Mouse (Mus musculus): ENCODE measurements around the gene Dlg5. TPM values are rescaled to one million over a fixed set of nuclear protein-coding genes. Genes with fewer than 3 reads are reported as not detected.

The Dlg5 gene
- polyA plus RNA-seq, 1 experiment from 2014 or later, result 0.34 TPM

- Histone ChIP-seq H3K4me3 (ENCODE audit: inconsistent target) (no peak overlapping the region), H3K36me3 (ENCODE audit: inconsistent target) (no peaks in the 10 kb centered on the region), H3K79me2 (ENCODE audit: inconsistent target) (no peaks in the 10 kb centered on the region), H3K27ac (no peak overlapping the region)
- WGBS (ENCODE audit: missing documents), result 91% methylated on average over 3 of the region's 3 CpGs
These were observed 104.0 kb downstream of the Dlg5 start for GRCm38 (mm10) chr14:24141727-24142126.

GRCm38 (mm10) chr14:24140297-24140812, 105.4 kb downstream of the Dlg5 start:
- Histone ChIP-seq H3K4me3 (ENCODE audit: inconsistent target) (no peak overlapping the region), H3K27ac (no peak overlapping the region), H3K79me2 (ENCODE audit: inconsistent target) (no peaks in the 10 kb centered on the region), H3K36me3 (ENCODE audit: inconsistent target) (no peaks in the 10 kb centered on the region)
- 68% methylated on average over 8 of the region's 8 CpGs for WGBS (ENCODE audit: missing documents)

GRCm38 (mm10) chr14:24136908-24137307, 108.8 kb downstream of the Dlg5 start:
- Histone ChIP-seq H3K36me3 (ENCODE audit: inconsistent target) (no peaks in the 10 kb centered on the region), H3K27ac (no peak overlapping the region), H3K79me2 (ENCODE audit: inconsistent target) (no peaks in the 10 kb centered on the region), H3K4me3 (ENCODE audit: inconsistent target) (no peak overlapping the region)
- 76% methylated on average over 9 of the region's 11 CpGs for WGBS (ENCODE audit: missing documents)

- WGBS (ENCODE audit: missing documents), result 83% methylated on average over 7 of the region's 7 CpGs
- no peaks in the 10 kb centered on the region for H3K36me3 ChIP-seq (ENCODE audit: inconsistent target)
- no peaks in the 10 kb centered on the region for H3K79me2 ChIP-seq (ENCODE audit: inconsistent target)
- H3K27ac ChIP-seq, result no peak overlapping the region
- no peak overlapping the region for H3K4me3 ChIP-seq (ENCODE audit: inconsistent target)
These were observed 111.0 kb downstream of the Dlg5 start for GRCm38 (mm10) chr14:24134623-24135290.

GRCm38 (mm10) chr14:24133801-24134200, 111.9 kb downstream of the Dlg5 start:
- Histone ChIP-seq H3K27ac (no peak overlapping the region), H3K79me2 (ENCODE audit: inconsistent target) (no peaks in the 10 kb centered on the region), H3K4me3 (ENCODE audit: inconsistent target) (no peak overlapping the region), H3K36me3 (ENCODE audit: inconsistent target) (no peaks in the 10 kb centered on the region)
- 92% methylated on average over 8 of the region's 8 CpGs for WGBS (ENCODE audit: missing documents)

GRCm38 (mm10) chr14:24132092-24132491, 113.6 kb downstream of the Dlg5 start:
- no peaks in the 10 kb centered on the region for H3K79me2 ChIP-seq (ENCODE audit: inconsistent target)
- WGBS (ENCODE audit: missing documents), result 44% methylated on average over 4 of the region's 4 CpGs
- no peak overlapping the region for H3K27ac ChIP-seq
- H3K36me3 ChIP-seq (ENCODE audit: inconsistent target), result no peaks in the 10 kb centered on the region
- no peak overlapping the region for H3K4me3 ChIP-seq (ENCODE audit: inconsistent target)

GRCm38 (mm10) chr14:24125069-24125468, 120.7 kb downstream of the Dlg5 start:
- WGBS (ENCODE audit: missing documents), result 93% methylated on average over 2 of the region's 2 CpGs
- H3K27ac ChIP-seq, result no peak overlapping the region
- H3K4me3 ChIP-seq (ENCODE audit: inconsistent target), result no peak overlapping the region
- no peaks in the 10 kb centered on the region for H3K79me2 ChIP-seq (ENCODE audit: inconsistent target)
- H3K36me3 ChIP-seq (ENCODE audit: inconsistent target), result no peaks in the 10 kb centered on the region

GRCm38 (mm10) chr14:24124171-24124570, 121.5 kb downstream of the Dlg5 start:
- Histone ChIP-seq H3K27ac (no peak overlapping the region), H3K4me3 (ENCODE audit: inconsistent target) (no peak overlapping the region), H3K79me2 (ENCODE audit: inconsistent target) (no peaks in the 10 kb centered on the region), H3K36me3 (ENCODE audit: inconsistent target) (no peaks in the 10 kb centered on the region)
- 25% methylated on average over 1 of the region's 1 CpGs for WGBS (ENCODE audit: missing documents)

GRCm38 (mm10) chr14:24106734-24107133, 139.0 kb downstream of the Dlg5 start:
- WGBS (ENCODE audit: missing documents), result 91% methylated on average over 2 of the region's 2 CpGs
- H3K4me3 ChIP-seq (ENCODE audit: inconsistent target), result no peak overlapping the region
- no peak overlapping the region for H3K27ac ChIP-seq
- no peaks in the 10 kb centered on the region for H3K79me2 ChIP-seq (ENCODE audit: inconsistent target)
- no peaks in the 10 kb centered on the region for H3K36me3 ChIP-seq (ENCODE audit: inconsistent target)

- H3K36me3 ChIP-seq (ENCODE audit: inconsistent target), result no peaks in the 10 kb centered on the region
These were observed 146.9 kb downstream of the Dlg5 start for GRCm38 (mm10) chr14:24098828-24099227.

GRCm38 (mm10) chr14:24094656-24095055, 151.1 kb downstream of the Dlg5 start:
- Histone ChIP-seq H3K79me2 (ENCODE audit: inconsistent target) (no peaks in the 10 kb centered on the region), H3K27ac (no peak overlapping the region), H3K36me3 (ENCODE audit: inconsistent target) (no peaks in the 10 kb centered on the region), H3K4me3 (ENCODE audit: inconsistent target) (no peak overlapping the region)
- 100% methylated on average over 1 of the region's 1 CpGs for WGBS (ENCODE audit: missing documents)

More at GRCm38 (mm10) chr14:24098828-24099227, 146.9 kb downstream of the Dlg5 start:
- no peak overlapping the region for H3K4me3 ChIP-seq (ENCODE audit: inconsistent target)
- no peaks in the 10 kb centered on the region for H3K79me2 ChIP-seq (ENCODE audit: inconsistent target)
- WGBS (ENCODE audit: missing documents), result 45% methylated on average over 4 of the region's 4 CpGs
- no peak overlapping the region for H3K27ac ChIP-seq

GRCm38 (mm10) chr14:24093221-24093620, 152.5 kb downstream of the Dlg5 start:
- 92% methylated on average over 4 of the region's 4 CpGs for WGBS (ENCODE audit: missing documents)
- Histone ChIP-seq H3K79me2 (ENCODE audit: inconsistent target) (no peaks in the 10 kb centered on the region), H3K27ac (no peak overlapping the region), H3K4me3 (ENCODE audit: inconsistent target) (no peak overlapping the region), H3K36me3 (ENCODE audit: inconsistent target) (no peaks in the 10 kb centered on the region)

- Histone ChIP-seq H3K79me2 (ENCODE audit: inconsistent target) (no peaks in the 10 kb centered on the region), H3K4me3 (ENCODE audit: inconsistent target) (no peak overlapping the region), H3K36me3 (ENCODE audit: inconsistent target) (no peaks in the 10 kb centered on the region), H3K27ac (no peak overlapping the region)
- WGBS (ENCODE audit: missing documents), result 93% methylated on average over 3 of the region's 3 CpGs
These were observed 153.3 kb downstream of the Dlg5 start for GRCm38 (mm10) chr14:24092391-24092790.

- Histone ChIP-seq H3K27ac (no peak overlapping the region), H3K4me3 (ENCODE audit: inconsistent target) (no peak overlapping the region), H3K36me3 (ENCODE audit: inconsistent target) (no peaks in the 10 kb centered on the region), H3K79me2 (ENCODE audit: inconsistent target) (no peaks in the 10 kb centered on the region)
- WGBS (ENCODE audit: missing documents), result 86% methylated on average over 1 of the region's 1 CpGs
These were observed 154.9 kb downstream of the Dlg5 start for GRCm38 (mm10) chr14:24090790-24091189.

GRCm38 (mm10) chr14:24089181-24089580, 156.5 kb downstream of the Dlg5 start:
- Histone ChIP-seq H3K4me3 (ENCODE audit: inconsistent target) (no peak overlapping the region), H3K79me2 (ENCODE audit: inconsistent target) (no peaks in the 10 kb centered on the region), H3K27ac (no peak overlapping the region), H3K36me3 (ENCODE audit: inconsistent target) (no peaks in the 10 kb centered on the region)
- WGBS (ENCODE audit: missing documents), result 93% methylated on average over 1 of the region's 3 CpGs

GRCm38 (mm10) chr14:24087430-24087829, 158.3 kb downstream of the Dlg5 start:
- WGBS (ENCODE audit: missing documents), result 86% methylated on average over 3 of the region's 3 CpGs
- Histone ChIP-seq H3K36me3 (ENCODE audit: inconsistent target) (no peaks in the 10 kb centered on the region), H3K79me2 (ENCODE audit: inconsistent target) (no peaks in the 10 kb centered on the region), H3K27ac (no peak overlapping the region), H3K4me3 (ENCODE audit: inconsistent target) (no peak overlapping the region)
